Mouse (Mus musculus): ENCODE measurements at regions not wholly inside any gene's neighbourhood (a gene's known extent, or its start where the extent isn't known, plus 50 kb on each side); places are given as distances from the start of the nearest gene placed in this dataset.

DNA sequence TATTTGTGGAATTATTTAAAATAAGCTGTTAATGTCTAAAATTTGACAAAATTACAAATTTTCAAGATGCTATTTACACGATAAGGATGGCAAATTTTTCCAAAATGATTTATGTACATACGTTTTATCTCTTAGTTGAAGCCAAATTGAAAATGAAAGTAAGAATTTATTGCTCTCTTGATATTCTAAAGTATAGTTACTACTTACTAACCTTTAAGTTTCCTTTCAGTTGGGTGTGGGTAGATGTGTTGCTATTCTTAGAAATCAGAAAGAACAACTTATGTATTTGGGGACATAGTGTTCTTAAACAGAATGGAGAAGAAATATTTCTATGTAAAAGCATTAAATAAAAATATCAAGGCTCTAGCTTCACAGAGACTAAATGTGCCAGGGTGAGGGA is 142.8 kb upstream of the Slc13a1 start:
- TF ChIP-seq CTCF (IDR thresholded peaks at IDR 0.05; ENCODE audit: extremely low read depth, insufficient read depth, low read length) (no peak), POLR2A (IDR thresholded peaks at IDR 0.05; ENCODE audit: extremely low read depth, insufficient read depth, low read length) (no peak)
